Mouse (Mus musculus): ENCODE measurements at regions not wholly inside any gene's neighbourhood (a gene's known extent, or its start where the extent isn't known, plus 50 kb on each side); places are given as distances from the start of the nearest gene placed in this dataset.
A peak's percentile ranks its signal among the peaks of the same experiment; 100 is the strongest.

GRCm38 (mm10) chr9:120826266-120826665 is 102.8 kb upstream of the Ctnnb1 start:
- DNase-seq (ENCODE audit: low spot score): no peak
- no peak overlapping the region for H3K4me3 ChIP-seq (ENCODE audit: low read depth, low read length)
- H3K4me1 ChIP-seq (ENCODE audit: control insufficient read depth, insufficient read depth, low read length): 0 out of 2 replicates have a peak, but pooled peaks cover 3% of the 10 kb centered on the region
- H3K27ac ChIP-seq (replicated peaks; ENCODE audit: low read depth, low read length): no peak overlapping the region
- no peak overlapping the region for H3K9ac ChIP-seq (ENCODE audit: low read depth, low read length)
- ATAC-seq (ENCODE audit: low read depth): no peak
- no peaks in the 10 kb centered on the region for H3K27me3 ChIP-seq (replicated peaks; ENCODE audit: control insufficient read depth, insufficient read depth, low read length)
- no peak overlapping the region for H3K4me2 ChIP-seq (ENCODE audit: low read depth, low read length)
- H3K9me3 ChIP-seq (ENCODE audit: control insufficient read depth, low read length): no peaks in the 10 kb centered on the region
- no peaks in the 10 kb centered on the region for H3K36me3 ChIP-seq (ENCODE audit: control insufficient read depth, insufficient read depth, low read length)
- WGBS: 79% methylated on average over 4 of the region's 4 CpGs

GRCm38 (mm10) chr9:120830526-120830925 is 98.5 kb upstream of the Ctnnb1 start:
- WGBS: 69% methylated on average over 5 of the region's 5 CpGs
- no peak overlapping the region for H3K4me2 ChIP-seq (ENCODE audit: low read depth, low read length)
- H3K27ac ChIP-seq (replicated peaks; ENCODE audit: low read depth, low read length): no peak overlapping the region
- DNase-seq (ENCODE audit: low spot score): peak; percentile 62
- H3K4me1 ChIP-seq (ENCODE audit: control insufficient read depth, insufficient read depth, low read length): 0 out of 2 replicates have a peak, but pooled peaks cover 3% of the 10 kb centered on the region
- H3K36me3 ChIP-seq (ENCODE audit: control insufficient read depth, insufficient read depth, low read length): no peaks in the 10 kb centered on the region
- no peaks in the 10 kb centered on the region for H3K27me3 ChIP-seq (replicated peaks; ENCODE audit: control insufficient read depth, insufficient read depth, low read length)
- no peak overlapping the region for H3K9ac ChIP-seq (ENCODE audit: low read depth, low read length)
- peak; percentile 50; the same call in 1 of the 2 replicates for ATAC-seq (ENCODE audit: low read depth)
- no peaks in the 10 kb centered on the region for H3K9me3 ChIP-seq (ENCODE audit: control insufficient read depth, low read length)
- no peak overlapping the region for H3K4me3 ChIP-seq (ENCODE audit: low read depth, low read length)

- Histone ChIP-seq H3K27ac (replicated peaks; ENCODE audit: low read depth, low read length) (no peak overlapping the region), H3K4me1 (ENCODE audit: control insufficient read depth, insufficient read depth, low read length) (0 out of 2 replicates have a peak, but pooled peaks cover 3% of the 10 kb centered on the region), H3K9me3 (ENCODE audit: control insufficient read depth, low read length) (0 out of 2 replicates have a peak, but pooled peaks cover 8% of the 10 kb centered on the region), H3K27me3 (replicated peaks; ENCODE audit: control insufficient read depth, insufficient read depth, low read length) (no peaks in the 10 kb centered on the region), H3K9ac (ENCODE audit: low read depth, low read length) (no peak overlapping the region), H3K36me3 (ENCODE audit: control insufficient read depth, insufficient read depth, low read length) (no peaks in the 10 kb centered on the region), H3K4me3 (ENCODE audit: low read depth, low read length) (no peak overlapping the region), H3K4me2 (ENCODE audit: low read depth, low read length) (no peak overlapping the region)
- ATAC-seq (ENCODE audit: low read depth): no peak
- 83% methylated on average over 9 of the region's 9 CpGs for WGBS
- no peak for DNase-seq (ENCODE audit: low spot score)
Observed at GRCm38 (mm10) chr9:120834166-120834565, 94.8 kb upstream of the Ctnnb1 start.

- Histone ChIP-seq H3K9ac (ENCODE audit: low read depth, low read length) (no peak overlapping the region), H3K4me2 (ENCODE audit: low read depth, low read length) (no peak overlapping the region), H3K36me3 (ENCODE audit: control insufficient read depth, insufficient read depth, low read length) (no peaks in the 10 kb centered on the region), H3K27me3 (replicated peaks; ENCODE audit: control insufficient read depth, insufficient read depth, low read length) (no peaks in the 10 kb centered on the region), H3K27ac (replicated peaks; ENCODE audit: low read depth, low read length) (no peak overlapping the region), H3K4me1 (ENCODE audit: control insufficient read depth, insufficient read depth, low read length) (0 out of 2 replicates have a peak, but pooled peaks cover under 1% of the 10 kb centered on the region), H3K4me3 (ENCODE audit: low read depth, low read length) (no peak overlapping the region), H3K9me3 (ENCODE audit: control insufficient read depth, low read length) (0 out of 2 replicates have a peak, but pooled peaks cover 8% of the 10 kb centered on the region)
- 91% methylated on average over 4 of the region's 4 CpGs for WGBS
- ATAC-seq (ENCODE audit: low read depth) (no peak), DNase-seq (ENCODE audit: low spot score) (peak; percentile 23)
Observed at GRCm38 (mm10) chr9:120835621-120836020, 93.4 kb upstream of the Ctnnb1 start.

- 85% methylated on average over 8 of the region's 8 CpGs for WGBS
- no peaks in the 10 kb centered on the region for H3K27me3 ChIP-seq (replicated peaks; ENCODE audit: control insufficient read depth, insufficient read depth, low read length)
- no peak for ATAC-seq (ENCODE audit: low read depth)
- H3K4me3 ChIP-seq (ENCODE audit: low read depth, low read length): no peak overlapping the region
- H3K9me3 ChIP-seq (ENCODE audit: control insufficient read depth, low read length): 0 out of 2 replicates have a peak, but pooled peaks cover 8% of the 10 kb centered on the region
- H3K4me2 ChIP-seq (ENCODE audit: low read depth, low read length): no peak overlapping the region
- no peak for DNase-seq (ENCODE audit: low spot score)
- no peaks in the 10 kb centered on the region for H3K36me3 ChIP-seq (ENCODE audit: control insufficient read depth, insufficient read depth, low read length)
- H3K27ac ChIP-seq (replicated peaks; ENCODE audit: low read depth, low read length): no peak overlapping the region
- H3K4me1 ChIP-seq (ENCODE audit: control insufficient read depth, insufficient read depth, low read length): no peaks in the 10 kb centered on the region
- no peak overlapping the region for H3K9ac ChIP-seq (ENCODE audit: low read depth, low read length)
Observed at GRCm38 (mm10) chr9:120837431-120838150, 91.4 kb upstream of the Ctnnb1 start.

- ATAC-seq (ENCODE audit: low read depth): no peak
- 62% methylated on average over 8 of the region's 8 CpGs for WGBS
Observed at GRCm38 (mm10) chr9:120843753-120844152, 85.3 kb upstream of the Ctnnb1 start.

GRCm38 (mm10) chr9:120845538-120845937 is 83.5 kb upstream of the Ctnnb1 start:
- Histone ChIP-seq H3K4me1 (ENCODE audit: control insufficient read depth, insufficient read depth, low read length) (no peaks in the 10 kb centered on the region), H3K9ac (ENCODE audit: low read depth, low read length) (no peak overlapping the region), H3K27ac (replicated peaks; ENCODE audit: low read depth, low read length) (no peak overlapping the region), H3K36me3 (ENCODE audit: control insufficient read depth, insufficient read depth, low read length) (no peaks in the 10 kb centered on the region), H3K4me3 (ENCODE audit: low read depth, low read length) (no peak overlapping the region), H3K9me3 (ENCODE audit: control insufficient read depth, low read length) (no peaks in the 10 kb centered on the region), H3K4me2 (ENCODE audit: low read depth, low read length) (no peak overlapping the region), H3K27me3 (replicated peaks; ENCODE audit: control insufficient read depth, insufficient read depth, low read length) (no peaks in the 10 kb centered on the region)
- WGBS: 81% methylated on average over 10 of the region's 10 CpGs
- ATAC-seq (ENCODE audit: low read depth): no peak
- DNase-seq (ENCODE audit: low spot score): no peak

More at GRCm38 (mm10) chr9:120843753-120844152, 85.3 kb upstream of the Ctnnb1 start:
- Histone ChIP-seq H3K4me1 (ENCODE audit: control insufficient read depth, insufficient read depth, low read length) (no peaks in the 10 kb centered on the region), H3K36me3 (ENCODE audit: control insufficient read depth, insufficient read depth, low read length) (no peaks in the 10 kb centered on the region), H3K27ac (replicated peaks; ENCODE audit: low read depth, low read length) (no peak overlapping the region), H3K27me3 (replicated peaks; ENCODE audit: control insufficient read depth, insufficient read depth, low read length) (no peaks in the 10 kb centered on the region), H3K4me3 (ENCODE audit: low read depth, low read length) (no peak overlapping the region), H3K4me2 (ENCODE audit: low read depth, low read length) (no peak overlapping the region), H3K9me3 (ENCODE audit: control insufficient read depth, low read length) (0 out of 2 replicates have a peak, but pooled peaks cover under 1% of the 10 kb centered on the region), H3K9ac (ENCODE audit: low read depth, low read length) (no peak overlapping the region)
- no peak for DNase-seq (ENCODE audit: low spot score)

- Histone ChIP-seq H3K27me3 (replicated peaks; ENCODE audit: control insufficient read depth, insufficient read depth, low read length) (no peaks in the 10 kb centered on the region), H3K4me1 (ENCODE audit: control insufficient read depth, insufficient read depth, low read length) (peaks cover under 1% of the 10 kb centered on the region), H3K9ac (ENCODE audit: low read depth, low read length) (no peak overlapping the region), H3K36me3 (ENCODE audit: control insufficient read depth, insufficient read depth, low read length) (no peaks in the 10 kb centered on the region), H3K27ac (replicated peaks; ENCODE audit: low read depth, low read length) (no peak overlapping the region), H3K4me2 (ENCODE audit: low read depth, low read length) (no peak overlapping the region), H3K4me3 (ENCODE audit: low read depth, low read length) (no peak overlapping the region), H3K9me3 (ENCODE audit: control insufficient read depth, low read length) (no peaks in the 10 kb centered on the region)
- ATAC-seq (ENCODE audit: low read depth) (no peak), DNase-seq (ENCODE audit: low spot score) (no peak)
- 88% methylated on average over 5 of the region's 5 CpGs for WGBS
Observed at GRCm38 (mm10) chr9:120847649-120848048, 81.4 kb upstream of the Ctnnb1 start.

GRCm38 (mm10) chr9:120848962-120849361 is 80.1 kb upstream of the Ctnnb1 start:
- Histone ChIP-seq H3K9me3 (ENCODE audit: control insufficient read depth, low read length) (no peaks in the 10 kb centered on the region), H3K4me3 (ENCODE audit: low read depth, low read length) (no peak overlapping the region), H3K4me2 (ENCODE audit: low read depth, low read length) (no peak overlapping the region), H3K27ac (replicated peaks; ENCODE audit: low read depth, low read length) (no peak overlapping the region), H3K36me3 (ENCODE audit: control insufficient read depth, insufficient read depth, low read length) (no peaks in the 10 kb centered on the region), H3K9ac (ENCODE audit: low read depth, low read length) (no peak overlapping the region), H3K27me3 (replicated peaks; ENCODE audit: control insufficient read depth, insufficient read depth, low read length) (no peaks in the 10 kb centered on the region), H3K4me1 (ENCODE audit: control insufficient read depth, insufficient read depth, low read length) (peaks cover 3% of the 10 kb centered on the region)
- no peak for ATAC-seq (ENCODE audit: low read depth)
- DNase-seq (ENCODE audit: low spot score): no peak
- 90% methylated on average over 2 of the region's 2 CpGs for WGBS
